Mouse (Mus musculus) heart, postnatal 4 days (tissue): ENCODE data around the gene Arhgef7. TPM values are rescaled to one million over a fixed set of nuclear protein-coding genes. Genes with fewer than 3 reads are reported as not detected.
"Not testable (repeated sequence)": the region's sequence is repeated elsewhere in the genome, so short reads cannot be mapped to it uniquely, and the experiment has no call there.

ENCODE experiments used
- DNase-seq: peaks from one replicate; pipeline ENCODE4 v3.0.0; 2021
- total RNA-seq, 2 experiments: library from RNA; stranded (reverse); gene quantifications; 2 replicates each; pipeline ENCODE4 v1.2.3; 2021

Gene Arhgef7
- total RNA-seq, 2 experiments from 2014 or later = 209 to 213 TPM

GRCm38 (mm10) chr8:11834691-11835090 is 107.2 kb downstream of the Arhgef7 start:
- no peak for DNase-seq

- DNase-seq = no peak
Observed at GRCm38 (mm10) chr8:11840174-11840573, 112.7 kb downstream of the Arhgef7 start, which contains the start of gene Tex29. Tex29 (plus strand) TSS chr8:11840474.

- peak; percentile 57 for DNase-seq
Observed at GRCm38 (mm10) chr8:11841571-11841970, 114.0 kb downstream of the Arhgef7 start.

GRCm38 (mm10) chr8:11842757-11843156 is 115.2 kb downstream of the Arhgef7 start:
- no peak for DNase-seq

GRCm38 (mm10) chr8:11843677-11844315 is 116.3 kb downstream of the Arhgef7 start:
- DNase-seq = peak; percentile 29

- DNase-seq = peak; percentile 35
Observed at GRCm38 (mm10) chr8:11844316-11844685, 116.8 kb downstream of the Arhgef7 start.

- DNase-seq = no peak
Observed at GRCm38 (mm10) chr8:11846807-11847206, 119.3 kb downstream of the Arhgef7 start.

GRCm38 (mm10) chr8:11867832-11868231 is 140.3 kb downstream of the Arhgef7 start:
- DNase-seq = no peak

- DNase-seq = not testable (repeated sequence)
Observed at GRCm38 (mm10) chr8:11874227-11874626, 146.7 kb downstream of the Arhgef7 start.

- DNase-seq = no peak
Observed at GRCm38 (mm10) chr8:11884646-11885045, 157.1 kb downstream of the Arhgef7 start.

Other genes starting within 250 kb of the Arhgef7 start
- 10 to 100 TPM; 31.3 to 33.6 TPM for gene Rab20, start 249.0 kb upstream of the Arhgef7 start, total RNA-seq
- 10 to 100 TPM; 37.1 to 39.1 TPM for gene Naxd, start 230.2 kb upstream of the Arhgef7 start, total RNA-seq
- 10 to 100 TPM; 31.9 to 36.3 TPM for gene Cars2, start 176.9 kb upstream of the Arhgef7 start, total RNA-seq
- gene Ing1, start 172.2 kb upstream of the Arhgef7 start, total RNA-seq = 10 to 100 TPM; 34.7 to 38.1 TPM
- gene Ankrd10, start 92.0 kb upstream of the Arhgef7 start, total RNA-seq = 10 to 100 TPM; 53.7 to 59.6 TPM
- not detected for gene 1700016D06Rik, start 26.7 kb upstream of the Arhgef7 start, total RNA-seq
- gene Tex29, start 112.8 kb downstream of the Arhgef7 start, total RNA-seq = not detected